Mouse (Mus musculus): Measurements from ENCODE around the gene Gucy2d. TPM values are rescaled to one million over a fixed set of nuclear protein-coding genes. Genes with fewer than 3 reads are reported as not detected.

The Gucy2d gene
- total and polyA plus RNA-seq, 3 experiments, result not detected

DNA sequence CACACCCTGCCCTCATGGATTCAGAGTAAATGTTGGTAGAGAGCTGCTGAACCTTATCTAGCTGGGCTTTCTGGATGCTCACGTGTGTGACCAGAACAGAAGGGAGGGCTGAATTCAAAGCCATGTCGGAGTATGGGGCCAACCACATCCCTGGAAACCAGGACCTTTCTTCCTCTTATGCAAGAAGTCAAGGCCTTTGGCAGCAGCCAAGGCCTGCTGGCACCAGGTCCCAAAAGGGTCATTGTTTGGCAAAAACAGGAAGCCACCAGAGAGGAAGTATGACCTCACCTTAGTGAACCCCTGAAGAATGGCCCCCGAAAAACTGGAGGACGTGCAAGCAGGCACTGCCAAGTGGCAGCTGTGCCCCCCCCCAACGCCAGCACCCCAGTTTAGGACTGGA lies 82.4 kb downstream of the Gucy2d start:
- no peak overlapping the region for H3K27ac ChIP-seq (ENCODE audit: control insufficient read depth, low read depth, low read length)
- no peak overlapping the region for H3K9ac ChIP-seq (ENCODE audit: control insufficient read depth, low read depth, low read length, poor library complexity, severe bottlenecking)
- no peak overlapping the region for H3K4me3 ChIP-seq (ENCODE audit: control insufficient read depth in 1 of 2, insufficient read depth in 1 of 2, low read depth in 2 of 2, low read length in 2 of 2)
- no peaks in the 10 kb centered on the region for H3K79me2 ChIP-seq (ENCODE audit: control insufficient read depth, insufficient read depth, low read length, poor library complexity)
- no peaks in the 10 kb centered on the region for H3K9me3 ChIP-seq (replicated peaks; ENCODE audit: insufficient read depth, low read length)
- no peak for TF ChIP-seq SIN3A (IDR thresholded peaks at IDR 0.05; ENCODE audit: low read length)
- no peaks in the 10 kb centered on the region for H3K4me1 ChIP-seq (ENCODE audit: control insufficient read depth in 1 of 2, insufficient read depth in 2 of 2, low read length in 2 of 2)
- peaks cover 0 to 8% of the 10 kb centered on the region in 2 experiments; a peak in 3 of 4 replicates for H3K27me3 ChIP-seq (ENCODE audit: control insufficient read depth in 1 of 2, insufficient read depth in 2 of 2, low read length in 2 of 2)
- no peaks in the 10 kb centered on the region for H3K36me3 ChIP-seq (ENCODE audit: control insufficient read depth in 1 of 2, insufficient read depth in 2 of 2, low read length in 2 of 2)
- no peak for DNase-seq (ENCODE audit: low read depth, low spot score)

GRCm38 (mm10) chr7:98523070-98523812 lies 83.0 kb downstream of the Gucy2d start:
- Histone ChIP-seq H3K27ac (ENCODE audit: control insufficient read depth, low read depth, low read length) (no peak overlapping the region), H3K9ac (ENCODE audit: control insufficient read depth, low read depth, low read length, poor library complexity, severe bottlenecking) (no peak overlapping the region), H3K79me2 (ENCODE audit: control insufficient read depth, insufficient read depth, low read length, poor library complexity) (no peaks in the 10 kb centered on the region), H3K36me3 (ENCODE audit: control insufficient read depth in 1 of 2, insufficient read depth in 2 of 2, low read length in 2 of 2) (no peaks in the 10 kb centered on the region), H3K9me3 (replicated peaks; ENCODE audit: insufficient read depth, low read length) (no peaks in the 10 kb centered on the region), H3K4me1 (ENCODE audit: control insufficient read depth in 1 of 2, insufficient read depth in 2 of 2, low read length in 2 of 2) (no peaks in the 10 kb centered on the region), H3K4me3 (ENCODE audit: control insufficient read depth in 1 of 2, insufficient read depth in 1 of 2, low read depth in 2 of 2, low read length in 2 of 2) (no peak overlapping the region), H3K27me3 (ENCODE audit: control insufficient read depth in 1 of 2, insufficient read depth in 2 of 2, low read length in 2 of 2) (peaks cover 0 to 8% of the 10 kb centered on the region in 2 experiments; a peak in 2 of 4 replicates)
- no peak for TF ChIP-seq POLR2AphosphoS2 (IDR thresholded peaks at IDR 0.05; ENCODE audit: low read length)
- no peak for TF ChIP-seq ZC3H11A (IDR thresholded peaks at IDR 0.05; ENCODE audit: low read depth, low read length)
- no peak for TF ChIP-seq TCF12 (IDR thresholded peaks at IDR 0.05; ENCODE audit: low read depth, low read length)
- TF ChIP-seq MEF2A (IDR thresholded peaks at IDR 0.05; ENCODE audit: extremely low read depth, insufficient replicate concordance, low read depth, low read length, poor library complexity, severe bottlenecking), result no peak
- TF ChIP-seq TBP (IDR thresholded peaks at IDR 0.05; ENCODE audit: low read depth, low read length), result no peak
- TF ChIP-seq POLR2AphosphoS5 (IDR thresholded peaks at IDR 0.05; ENCODE audit: borderline replicate concordance, low read depth, low read length), result no peak
- TF ChIP-seq ZNF384 (IDR thresholded peaks at IDR 0.05; ENCODE audit: low read depth, low read length), result no peak
- TF ChIP-seq UBTF (IDR thresholded peaks at IDR 0.05; ENCODE audit: borderline replicate concordance, insufficient read depth, low read depth, low read length), result no peak
- no peak for TF ChIP-seq TAL1 (IDR thresholded peaks at IDR 0.05; ENCODE audit: low read length)
- TF ChIP-seq BHLHE40 (IDR thresholded peaks at IDR 0.05; ENCODE audit: borderline replicate concordance, low read depth, low read length), result no peak
- no peak for TF ChIP-seq JUND (IDR thresholded peaks at IDR 0.05; ENCODE audit: low read depth, low read length)
- no peak for TF ChIP-seq HCFC1 (IDR thresholded peaks at IDR 0.05; ENCODE audit: low read depth, low read length)
- TF ChIP-seq CHD2 (IDR thresholded peaks at IDR 0.05; ENCODE audit: low read length), result no peak
- TF ChIP-seq MAX (IDR thresholded peaks at IDR 0.05; ENCODE audit: low read length), result no peak
- TF ChIP-seq NELFE (IDR thresholded peaks at IDR 0.05; ENCODE audit: low read depth, low read length), result no peak
- no peak for TF ChIP-seq SMC3 (IDR thresholded peaks at IDR 0.05; ENCODE audit: low read depth, low read length)
- TF ChIP-seq USF1 (IDR thresholded peaks at IDR 0.05; ENCODE audit: low read depth, low read length), result no peak
- no peak for TF ChIP-seq MAFK (IDR thresholded peaks at IDR 0.05; ENCODE audit: borderline replicate concordance, low read depth, low read length)
- no peak for DNase-seq (ENCODE audit: low read depth, low spot score)
